Mouse (Mus musculus): ENCODE measurements around the gene Hat1.

Hat1 gene

GRCm38 (mm10) chr2:71462553-71462952, 73.8 kb downstream of the Hat1 start:
- DNase-seq (ENCODE audit: low spot score in 2 of 2) = no peak

GRCm38 (mm10) chr2:71466103-71466502, 77.3 kb downstream of the Hat1 start:
- DNase-seq (ENCODE audit: low spot score in 2 of 2) = no peak

DNA sequence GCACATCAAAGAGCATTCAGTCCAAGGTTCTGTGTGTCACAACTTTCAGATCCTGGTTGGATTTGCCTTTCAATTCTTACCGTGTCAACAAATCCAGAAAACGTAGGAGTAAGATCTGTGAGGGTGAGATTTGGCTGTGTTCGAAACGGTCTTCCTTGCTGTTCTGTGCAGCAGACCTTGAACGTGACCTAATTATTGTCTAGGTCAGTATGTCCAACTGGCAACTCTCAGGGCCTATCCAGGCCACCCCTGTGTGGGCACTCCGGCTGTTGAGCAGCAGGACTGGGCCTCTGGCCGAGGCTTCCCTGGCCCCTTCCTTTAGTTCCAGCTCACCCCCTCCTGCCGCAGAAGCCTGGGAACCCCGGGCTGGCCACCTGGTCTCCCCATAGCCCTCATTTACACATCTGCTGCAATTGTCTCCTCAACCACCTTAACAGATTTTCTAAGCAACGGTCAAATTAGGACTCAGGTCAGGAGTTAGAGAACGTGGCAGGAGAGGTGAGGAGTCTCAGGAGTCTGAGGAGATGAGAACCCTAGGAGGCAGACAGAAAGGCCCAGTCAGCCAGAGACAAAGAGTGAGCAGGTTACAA, 78.2 kb downstream of the Hat1 start:
- DNase-seq (ENCODE audit: low spot score in 2 of 2) = no peak

DNA sequence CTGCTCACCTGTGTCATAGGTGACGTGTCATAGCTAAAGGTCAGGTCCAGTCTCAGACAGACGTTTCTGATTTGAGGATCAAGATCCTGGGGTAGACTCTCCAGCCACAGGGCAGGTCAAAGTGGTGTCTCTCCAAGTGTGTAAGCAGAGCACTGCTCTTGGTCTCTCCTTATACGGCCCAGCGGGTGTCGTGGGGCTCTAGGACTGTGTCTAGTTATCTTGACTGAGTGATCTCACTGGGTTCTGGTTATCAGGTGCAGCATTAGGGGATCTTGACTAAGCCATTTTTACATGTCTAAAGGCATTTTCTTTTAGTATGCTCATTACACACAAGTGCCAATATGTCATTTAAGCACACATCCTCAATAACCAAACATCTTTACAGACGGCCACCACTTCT, 82.3 kb downstream of the Hat1 start:
- no peak for DNase-seq (ENCODE audit: low spot score in 2 of 2)

DNA sequence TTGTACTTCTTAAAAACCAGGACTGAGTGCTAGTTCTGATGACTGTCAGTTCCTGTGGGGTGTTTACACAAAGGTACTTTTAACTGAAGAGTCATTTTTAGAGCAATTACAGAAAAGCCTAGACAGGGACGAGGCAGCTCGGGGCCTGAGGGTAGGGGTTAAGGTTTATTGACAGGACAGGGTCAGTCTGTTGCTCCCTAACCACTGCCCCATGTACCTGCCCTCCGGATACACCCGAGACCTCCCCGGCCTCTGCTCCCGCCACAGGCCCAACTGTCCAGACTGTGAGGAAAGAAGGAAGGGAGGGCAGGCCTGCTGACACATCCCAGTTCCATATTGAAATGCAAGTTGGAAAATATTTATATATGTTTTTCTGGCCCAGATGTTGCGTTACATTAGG, 85.1 kb downstream of the Hat1 start:
- no peak for DNase-seq (ENCODE audit: low spot score in 2 of 2)

DNA sequence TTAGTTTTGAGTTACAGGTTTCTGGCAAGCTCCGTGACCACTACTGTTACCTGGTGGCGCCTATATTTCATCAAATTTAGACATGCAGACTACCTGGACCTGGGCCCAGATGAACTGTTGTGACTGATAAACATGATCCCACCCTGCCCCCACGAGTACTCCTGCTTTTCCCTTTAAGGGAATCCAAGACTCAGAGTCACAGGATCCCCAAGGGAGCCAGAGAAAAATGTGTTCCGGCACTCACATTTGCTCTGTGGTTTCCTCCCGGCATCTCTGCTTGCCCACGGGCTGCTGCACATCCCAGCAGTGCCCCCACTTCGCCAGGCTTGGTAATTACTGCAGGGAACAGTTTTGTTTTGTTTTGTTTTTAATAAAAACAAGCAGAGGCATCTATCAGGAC, 85.6 kb downstream of the Hat1 start:
- no peak for DNase-seq (ENCODE audit: low spot score in 2 of 2)

DNA sequence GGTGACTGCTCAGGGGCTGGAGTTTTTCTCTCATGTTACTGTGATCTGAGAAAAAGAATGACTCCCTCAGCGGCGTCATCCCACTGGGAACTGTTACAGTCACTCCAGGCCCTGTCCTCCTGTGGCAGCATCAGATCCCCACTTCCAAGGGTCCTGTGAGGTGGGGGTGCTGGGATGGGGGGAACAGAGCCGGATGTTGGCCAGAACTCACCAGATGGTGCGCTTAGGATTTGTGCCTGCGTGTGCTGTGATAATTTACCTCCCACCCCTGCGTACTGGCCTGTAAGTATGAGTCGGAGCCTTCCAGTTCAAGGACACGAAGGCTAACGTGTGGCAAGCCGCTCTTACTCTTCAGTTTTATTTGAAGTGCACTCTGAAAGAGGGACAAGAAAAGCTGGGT, 86.6 kb downstream of the Hat1 start:
- DNase-seq (ENCODE audit: low spot score in 2 of 2) = no peak

- no peak for DNase-seq (ENCODE audit: low spot score in 2 of 2)
These were observed 87.0 kb downstream of the Hat1 start for GRCm38 (mm10) chr2:71475760-71476159.

- no peak for DNase-seq (ENCODE audit: low spot score in 2 of 2)
These were observed 89.0 kb downstream of the Hat1 start for GRCm38 (mm10) chr2:71477787-71478186.

GRCm38 (mm10) chr2:71479917-71480316, 91.2 kb downstream of the Hat1 start:
- no peak for DNase-seq (ENCODE audit: low spot score in 2 of 2)

DNA sequence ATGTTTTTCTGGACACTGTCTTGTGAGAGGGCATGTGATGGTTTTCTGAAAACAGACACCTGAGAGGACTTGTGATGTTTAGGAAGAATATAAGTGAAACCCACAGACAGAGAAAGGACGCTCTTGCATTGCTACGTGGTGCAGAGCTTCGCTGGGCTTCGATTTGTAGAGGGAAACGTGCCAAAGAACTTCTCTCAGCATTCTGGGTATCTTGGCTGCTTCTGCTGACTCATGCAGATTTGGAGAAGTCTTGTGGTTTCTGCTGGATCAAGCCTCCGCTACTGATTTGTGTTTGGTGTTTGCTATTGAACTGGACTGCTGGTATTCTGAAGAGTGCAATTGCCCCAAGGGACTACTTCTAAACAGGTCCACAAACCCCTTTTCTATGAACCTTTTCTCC, 93.1 kb downstream of the Hat1 start:
- DNase-seq (ENCODE audit: low spot score in 2 of 2) = no peak

DNA sequence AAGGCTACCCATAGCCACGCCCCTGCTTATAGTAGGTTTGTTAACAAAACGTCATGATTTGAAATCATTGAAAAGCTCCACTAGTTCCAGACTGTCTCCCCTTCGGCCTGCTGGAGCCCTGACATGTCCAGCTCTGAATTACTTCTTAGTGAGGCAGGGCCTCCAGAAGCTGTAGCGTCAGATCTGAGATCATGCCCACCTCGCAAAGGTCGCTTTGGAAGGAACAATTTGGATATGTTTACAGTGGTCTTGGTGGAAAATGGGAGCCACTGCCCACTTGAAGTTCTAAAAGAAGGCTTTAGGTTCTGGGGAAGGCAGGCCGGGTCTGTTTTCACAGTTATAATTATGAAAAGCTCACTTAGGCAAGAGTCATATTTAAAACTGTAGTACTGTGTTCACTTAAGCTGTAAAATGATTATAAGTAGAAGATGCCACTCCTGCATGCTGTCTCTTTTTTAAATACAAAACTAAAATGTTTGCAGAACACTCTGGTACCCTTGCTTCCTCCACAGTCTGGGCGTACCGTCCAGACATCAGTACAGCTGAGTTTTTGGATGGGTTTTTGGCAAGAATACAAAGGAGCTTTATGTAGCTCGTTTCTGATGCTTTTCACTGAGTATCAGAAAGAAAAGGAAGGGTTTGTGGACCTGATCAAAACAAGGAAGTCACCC, 94.4 kb downstream of the Hat1 start:
- DNase-seq (ENCODE audit: low spot score in 2 of 2) = no peak

DNA sequence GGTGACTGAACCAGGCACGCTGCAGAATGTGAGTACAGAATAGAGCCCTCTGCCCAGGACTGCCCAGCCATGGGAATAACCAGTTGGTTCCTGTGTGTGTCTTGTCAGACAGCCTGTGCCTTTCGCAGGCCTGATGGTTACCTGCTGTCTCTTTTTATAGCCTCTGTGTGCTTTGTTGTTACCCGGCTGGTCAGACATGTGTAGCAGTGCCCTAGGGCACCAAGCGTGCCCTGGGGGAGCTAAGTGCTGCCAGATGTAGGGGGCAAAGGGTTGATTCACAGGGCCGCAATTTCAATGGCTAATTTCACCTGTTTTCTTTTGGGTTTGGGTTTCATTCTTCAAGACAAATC, 94.9 kb downstream of the Hat1 start:
- no peak for DNase-seq (ENCODE audit: low spot score in 2 of 2)

Data from right cerebral cortex, postnatal 36 days (tissue).